Mouse (Mus musculus): ENCODE data around the gene Clec4b2.
A peak's percentile ranks its signal among the peaks of the same experiment; 100 is the strongest.
"Not testable (repeated sequence)": the region's sequence is repeated elsewhere in the genome, so short reads cannot be mapped to it uniquely, and the experiment has no call there.

Clec4b2 gene

DNA sequence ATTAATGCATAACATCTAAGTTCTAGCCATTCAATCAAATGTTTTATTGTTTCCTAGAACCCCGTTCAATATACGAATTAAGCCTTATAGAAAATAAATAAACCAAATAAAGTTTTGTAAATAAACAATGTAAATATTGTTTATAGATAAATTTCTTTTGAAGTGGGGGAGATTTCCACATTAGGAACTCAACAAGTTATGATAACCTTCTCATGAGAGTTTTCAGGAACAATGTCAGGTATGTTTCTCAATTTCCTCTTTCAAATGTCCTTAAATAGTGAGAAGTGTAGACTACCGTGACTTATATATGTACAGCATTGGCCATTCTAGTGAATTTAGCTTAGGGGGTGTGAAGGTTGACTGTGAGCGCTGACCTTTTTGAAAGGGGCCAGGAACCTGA is at the start of gene Clec4b2:
Gene Clec4b2 (plus strand): TSS at position 301 of the 400 bp plus-strand sequence.
- DNase-seq (ENCODE audit: low read depth, low spot score): no peak

DNA sequence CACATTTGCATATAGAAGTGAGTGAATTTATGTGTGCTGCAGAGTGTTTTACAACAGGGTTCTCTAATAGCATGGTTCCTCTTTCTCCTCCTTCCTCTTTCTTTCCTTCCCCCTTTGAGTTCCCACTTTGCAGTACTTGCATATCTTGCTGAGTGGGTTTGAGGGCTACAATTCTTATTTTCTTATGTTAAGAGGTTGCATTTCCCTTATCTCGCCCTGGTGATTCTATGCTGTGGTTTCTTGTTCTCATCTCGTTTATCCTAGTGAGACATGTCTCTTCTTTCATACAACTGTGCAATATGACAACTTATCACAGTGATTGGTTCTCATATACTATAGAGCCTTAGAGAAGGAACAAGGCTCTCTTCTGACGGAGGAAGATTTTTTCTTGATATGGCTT is 49.5 kb upstream of the Clec4b2 start:
- no peak for DNase-seq (ENCODE audit: low read depth, low spot score)

DNA sequence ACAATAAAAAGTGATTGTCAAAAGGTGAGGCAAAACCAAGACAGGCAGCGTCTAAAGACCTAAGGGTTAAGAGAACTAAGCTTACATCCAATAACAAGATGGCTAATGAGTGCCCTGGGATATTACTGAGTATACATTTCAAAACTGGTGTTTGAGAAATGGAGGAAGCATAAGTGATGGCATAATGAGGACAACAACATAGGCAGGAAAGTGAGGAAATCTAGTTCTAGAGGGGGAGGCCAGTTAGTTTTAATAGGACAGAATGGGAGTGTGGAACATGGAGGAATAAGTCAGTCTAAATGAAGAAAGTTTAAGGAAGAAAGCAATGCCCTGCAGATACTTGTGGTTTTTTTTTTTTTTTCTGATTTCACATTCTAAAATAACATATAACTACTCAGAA is 45.5 kb upstream of the Clec4b2 start:
- DNase-seq (ENCODE audit: low read depth, low spot score): no peak

DNA sequence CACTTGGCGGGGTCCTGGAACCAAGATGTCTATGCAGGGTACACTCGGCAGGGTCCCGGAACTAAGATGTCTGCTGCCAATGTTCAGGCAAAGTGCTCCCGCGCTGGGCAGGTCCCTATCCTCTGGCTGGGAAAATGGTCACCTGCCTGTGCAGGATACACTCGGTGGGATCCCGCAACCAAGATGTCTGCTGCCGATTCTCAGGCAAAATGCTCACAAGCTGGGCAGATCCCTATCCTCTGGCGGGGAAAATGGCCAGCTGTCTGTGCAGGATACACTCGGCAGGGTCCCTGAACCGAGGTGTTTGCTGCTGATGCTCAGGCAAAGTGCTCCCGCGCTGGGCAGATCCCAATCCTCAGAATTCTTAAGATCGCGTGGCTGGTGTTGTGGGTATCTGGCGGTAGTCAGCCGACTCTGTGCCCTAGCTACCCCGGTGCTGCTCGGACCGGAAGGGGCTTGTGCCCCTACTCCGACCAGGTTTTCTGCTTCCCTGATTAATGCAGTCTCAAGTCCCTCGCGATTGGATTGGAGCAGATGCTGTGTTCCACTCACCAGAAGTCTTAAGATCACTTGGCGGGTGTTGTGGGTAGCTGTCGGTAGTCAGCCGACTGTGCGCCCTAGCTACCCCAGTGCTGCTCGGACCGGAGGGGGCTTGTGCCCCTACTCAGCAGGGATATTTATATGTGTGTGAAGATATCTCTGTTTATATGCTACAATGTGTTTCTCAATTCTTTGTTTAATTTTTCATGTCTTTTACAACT is 34.7 kb upstream of the Clec4b2 start:
- DNase-seq (ENCODE audit: low read depth, low spot score): not testable (repeated sequence)

DNA sequence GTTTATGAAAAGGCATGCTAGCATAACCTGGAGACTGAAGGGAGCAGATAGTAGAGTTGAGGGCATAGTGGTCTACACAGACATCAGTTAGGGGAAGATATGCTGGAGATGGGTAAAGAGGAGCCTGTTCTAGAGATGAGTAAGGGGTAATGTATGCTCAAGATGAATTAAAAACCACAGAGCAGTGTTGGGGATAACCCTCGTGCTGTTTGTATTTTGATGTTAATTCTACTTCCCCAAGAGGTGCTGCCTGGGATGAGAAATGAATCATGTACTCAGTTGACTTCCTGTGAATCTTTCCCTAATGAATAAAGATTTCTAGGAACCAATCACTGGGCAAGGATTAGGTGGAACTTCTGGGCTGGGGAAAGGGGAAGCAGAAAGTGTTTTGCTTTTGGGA is 2.6 kb upstream of the Clec4b2 start:
- DNase-seq (ENCODE audit: low read depth, low spot score): no peak

DNA sequence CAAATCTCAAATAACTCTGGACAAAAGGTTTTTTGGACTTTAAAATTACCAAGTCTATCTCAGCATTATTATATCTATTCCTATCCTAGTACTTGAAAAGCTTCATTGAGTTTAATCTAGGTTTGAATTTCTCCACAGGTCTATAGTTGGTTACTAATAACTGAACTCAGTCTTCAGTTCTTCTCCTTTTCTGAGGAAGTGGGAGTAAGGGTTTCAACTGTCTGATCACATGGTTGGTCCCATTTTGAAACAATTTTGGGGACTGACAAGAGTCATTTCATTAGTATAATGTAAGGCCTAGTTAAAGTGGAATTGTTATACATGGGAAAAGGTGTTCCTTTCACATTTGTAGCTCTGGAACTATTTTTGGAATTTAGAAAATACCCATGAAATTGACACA is 1.7 kb upstream of the Clec4b2 start:
- DNase-seq (ENCODE audit: low read depth, low spot score): no peak

DNA sequence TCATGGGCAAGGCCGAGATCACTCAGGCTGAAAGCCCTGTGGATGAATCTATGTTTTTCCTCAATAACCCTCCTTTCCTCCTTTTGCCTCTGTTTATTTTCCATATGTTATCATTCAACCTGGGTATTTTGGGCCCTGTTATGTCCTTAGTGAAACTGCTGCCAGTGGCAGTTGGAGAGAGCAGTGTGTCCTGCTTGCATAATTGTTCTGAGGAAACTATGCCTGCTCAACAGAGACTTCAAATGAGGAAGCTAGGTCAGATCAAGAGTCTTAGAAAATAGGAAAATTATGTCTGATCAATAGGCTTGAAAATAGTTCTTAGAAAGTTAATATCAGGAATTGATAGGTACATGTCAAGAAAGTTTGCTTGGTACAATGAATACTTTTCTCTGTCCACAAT is 2.9 kb downstream of the Clec4b2 start:
- no peak for DNase-seq (ENCODE audit: low read depth, low spot score)

DNA sequence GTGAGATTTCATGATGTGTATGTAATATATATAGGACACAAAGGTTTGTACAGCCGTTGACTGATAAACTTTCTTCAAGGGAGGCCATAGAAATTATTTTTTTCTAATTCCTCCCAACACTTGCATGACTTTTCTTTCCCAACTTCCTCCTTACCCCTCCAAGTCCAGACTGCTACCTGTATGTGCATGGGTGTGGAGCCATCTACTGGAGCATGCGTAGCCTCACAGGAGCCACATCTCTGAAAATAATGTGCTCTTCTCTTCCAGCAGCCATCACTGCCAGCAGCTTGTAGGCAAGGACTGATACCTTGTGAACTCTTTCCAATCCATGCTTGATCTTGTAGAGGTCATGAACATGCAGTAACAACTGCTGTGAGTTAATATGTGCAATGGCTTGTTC is 12.2 kb downstream of the Clec4b2 start:
- not testable (repeated sequence) for DNase-seq (ENCODE audit: low read depth, low spot score)

DNA sequence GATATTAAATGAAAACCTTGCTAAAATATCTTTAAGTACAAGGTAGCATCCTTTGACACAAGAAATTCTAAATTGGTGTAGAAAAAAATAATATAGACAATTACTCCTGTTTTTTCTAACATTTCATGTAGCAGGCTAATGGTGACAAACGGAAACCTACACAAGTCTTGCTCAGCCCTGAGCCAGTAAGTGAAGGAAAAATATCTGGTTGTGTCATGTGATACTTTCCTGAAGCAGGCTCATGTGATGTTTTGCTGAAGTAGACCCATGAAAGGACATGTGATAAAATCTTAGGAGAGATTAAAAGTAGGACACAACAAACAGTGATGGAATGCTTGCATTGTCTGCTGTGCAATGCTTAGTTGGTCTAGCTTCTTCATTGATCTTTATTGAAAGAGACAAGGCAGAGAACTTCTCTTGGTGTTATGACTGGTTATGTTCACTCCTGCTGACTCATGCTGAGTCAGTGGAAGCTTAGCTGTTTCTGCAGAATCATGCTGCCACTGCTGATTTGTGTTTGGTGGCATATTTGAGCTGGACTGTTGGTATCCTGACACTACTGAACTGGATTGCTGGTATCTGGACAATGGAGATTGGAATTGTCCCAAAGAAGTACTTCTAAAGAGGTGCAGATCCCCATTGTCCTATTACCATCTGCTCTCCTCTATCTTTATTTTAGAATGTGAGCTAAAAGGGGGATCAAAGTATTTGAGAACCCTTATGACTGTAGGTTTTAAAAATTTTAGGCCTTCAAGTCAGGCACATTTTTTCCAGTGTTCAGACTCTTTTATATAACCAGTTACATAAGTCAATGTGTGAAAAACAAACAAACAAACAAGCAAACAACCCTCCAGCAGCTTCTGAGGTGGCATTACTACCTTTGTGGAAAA is 34.7 kb downstream of the Clec4b2 start:
- peak; percentile 95 for DNase-seq (ENCODE audit: low read depth, low spot score)

DNA sequence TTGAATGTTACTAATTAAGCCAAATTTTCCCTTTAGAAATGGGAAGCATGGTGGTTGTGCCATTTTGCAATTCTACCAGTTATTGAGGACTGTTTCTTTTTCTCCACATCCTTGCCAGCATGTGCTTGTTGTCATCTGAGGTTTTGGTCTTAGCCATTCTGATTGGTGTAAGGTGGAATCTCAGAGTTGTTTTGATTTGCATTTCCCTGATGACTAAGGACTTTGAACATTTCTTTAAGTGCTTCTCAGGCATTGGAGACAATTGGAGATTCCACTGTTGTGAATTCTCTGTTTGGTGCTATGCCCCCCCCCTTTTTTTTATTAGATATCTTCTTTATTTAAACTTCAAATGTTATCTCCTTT is 35.4 kb downstream of the Clec4b2 start:
- DNase-seq (ENCODE audit: low read depth, low spot score): peak; percentile 20

DNA sequence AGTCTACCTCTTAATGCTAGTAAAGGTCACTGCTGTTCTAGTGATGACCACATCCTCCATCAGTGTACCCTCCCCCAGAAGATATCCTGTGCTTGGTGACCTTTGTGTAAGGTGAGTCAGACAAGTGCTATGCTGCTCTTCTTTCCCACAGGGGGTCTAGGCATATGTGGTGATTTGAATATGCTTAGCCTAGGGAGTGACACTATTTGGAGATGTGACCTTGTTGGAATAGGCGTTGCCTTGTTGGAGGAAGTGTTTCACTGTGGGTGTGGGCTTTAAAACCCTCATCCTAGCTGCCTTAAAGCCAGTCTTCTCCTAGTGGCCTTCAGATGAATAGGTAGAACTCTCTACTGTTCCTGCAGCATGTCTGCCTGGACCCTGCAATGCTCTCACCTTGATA is 39.0 kb downstream of the Clec4b2 start:
- DNase-seq (ENCODE audit: low read depth, low spot score): no peak

DNA sequence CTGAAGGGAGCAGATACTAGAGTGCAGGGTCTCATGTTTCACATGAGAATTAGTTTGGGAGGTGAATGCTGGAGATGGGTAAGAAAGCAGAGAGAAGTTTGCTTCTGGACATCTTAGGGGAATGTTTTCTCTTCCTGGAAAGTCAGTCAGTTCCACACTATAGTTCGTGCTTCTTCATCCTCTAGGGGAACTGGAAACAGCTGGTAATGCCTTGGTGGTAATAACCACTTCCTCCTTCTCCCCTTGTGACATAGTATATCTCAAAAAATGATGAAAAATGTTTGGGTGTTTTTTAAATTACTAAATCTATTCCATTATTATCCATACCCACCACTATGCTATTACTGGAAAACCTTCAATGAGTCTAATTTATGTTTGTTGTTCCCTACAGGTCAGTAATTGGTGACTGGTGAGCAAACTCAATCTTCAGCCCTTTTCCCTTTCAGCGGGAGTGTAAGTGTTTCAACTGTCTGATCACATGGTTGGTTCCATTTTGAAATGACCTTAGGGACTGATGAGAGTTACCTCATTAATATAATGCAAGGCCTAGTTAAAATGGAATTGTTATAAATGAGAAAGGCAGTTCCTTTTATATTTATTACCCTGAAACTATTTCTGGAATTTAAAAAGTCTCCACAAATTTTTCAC is 55.0 kb downstream of the Clec4b2 start:
- no peak for DNase-seq (ENCODE audit: low read depth, low spot score)

DNA sequence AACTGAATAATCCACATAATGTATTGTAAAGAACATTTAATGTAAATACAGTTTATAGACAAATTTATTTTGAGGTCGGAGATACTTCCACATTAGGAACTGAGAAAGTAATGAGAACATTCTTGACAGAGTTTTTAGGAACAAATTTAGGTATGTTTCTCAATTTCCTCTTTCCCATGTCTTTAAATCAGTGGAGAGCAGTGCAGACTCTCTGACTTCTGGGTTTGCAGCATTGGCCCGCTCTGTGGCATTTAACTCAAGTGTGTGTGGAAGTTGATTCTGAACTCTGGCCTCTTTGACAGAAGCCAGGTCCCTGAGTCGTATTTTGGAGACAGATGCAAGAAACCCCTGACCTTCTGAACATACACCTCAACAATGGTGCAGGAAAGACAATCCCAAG is 57.0 kb downstream of the Clec4b2 start, which contains the start of gene Clec4n:
Gene Clec4n (plus strand): TSS at position 200 of the 400 bp plus-strand sequence.
- DNase-seq (ENCODE audit: low read depth, low spot score): no peak

DNA sequence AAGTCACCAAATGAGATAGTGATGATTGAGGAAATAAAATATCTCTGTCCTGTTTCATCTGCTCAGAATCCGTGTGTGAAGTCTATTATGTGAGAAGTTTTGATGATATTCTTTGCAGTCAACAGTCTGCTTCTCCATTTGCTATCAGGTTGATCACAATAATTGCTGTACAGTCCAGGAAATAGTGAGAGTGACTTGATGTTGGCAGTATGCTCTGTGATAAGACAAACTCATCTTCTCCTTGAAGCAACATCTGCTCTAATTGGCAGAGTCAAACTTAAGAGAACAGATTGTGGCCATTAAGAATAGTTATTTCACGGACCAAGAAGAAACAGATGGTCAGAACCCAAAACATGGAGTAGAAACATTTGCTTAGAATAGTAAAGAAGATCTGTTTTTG is 58.5 kb downstream of the Clec4b2 start:
- no peak for DNase-seq (ENCODE audit: low read depth, low spot score)

DNA sequence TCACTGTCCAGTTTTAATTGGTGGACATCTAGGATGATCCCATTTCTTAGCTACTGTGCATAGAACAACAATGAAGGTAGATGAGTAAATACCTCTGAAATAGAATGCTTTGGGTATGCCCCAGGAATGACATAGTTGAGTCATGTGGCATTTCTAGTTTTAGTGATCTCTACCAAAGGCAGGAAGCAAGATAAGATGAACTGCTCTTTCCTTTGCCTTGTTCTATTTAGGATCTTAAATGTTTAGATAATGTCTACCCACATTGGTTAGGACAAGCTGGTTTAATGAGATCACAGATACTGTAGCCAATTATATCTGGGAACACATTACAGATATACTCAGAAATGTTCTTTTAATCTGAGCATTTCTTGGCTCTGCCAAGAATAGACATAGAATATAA is 64.9 kb downstream of the Clec4b2 start:
- no peak for DNase-seq (ENCODE audit: low read depth, low spot score)

DNA sequence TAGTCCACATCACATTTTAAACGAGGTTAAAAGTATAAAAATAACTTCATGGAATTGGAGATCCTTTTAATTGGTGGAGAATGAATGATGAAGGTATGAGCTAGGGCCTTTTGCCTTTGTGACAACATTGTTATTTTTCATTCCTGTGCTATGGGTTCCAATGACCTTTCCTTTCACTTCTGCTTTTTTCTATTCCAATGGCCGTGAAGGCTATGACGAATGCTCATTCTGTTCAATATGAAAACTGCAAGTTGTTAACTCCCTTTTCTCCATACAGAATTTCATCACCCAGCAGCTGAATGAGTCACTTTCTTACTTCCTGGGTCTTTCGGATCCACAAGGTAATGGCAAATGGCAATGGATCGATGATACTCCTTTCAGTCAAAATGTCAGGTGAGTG is 71.5 kb downstream of the Clec4b2 start:
- no peak for DNase-seq (ENCODE audit: low read depth, low spot score)

DNA sequence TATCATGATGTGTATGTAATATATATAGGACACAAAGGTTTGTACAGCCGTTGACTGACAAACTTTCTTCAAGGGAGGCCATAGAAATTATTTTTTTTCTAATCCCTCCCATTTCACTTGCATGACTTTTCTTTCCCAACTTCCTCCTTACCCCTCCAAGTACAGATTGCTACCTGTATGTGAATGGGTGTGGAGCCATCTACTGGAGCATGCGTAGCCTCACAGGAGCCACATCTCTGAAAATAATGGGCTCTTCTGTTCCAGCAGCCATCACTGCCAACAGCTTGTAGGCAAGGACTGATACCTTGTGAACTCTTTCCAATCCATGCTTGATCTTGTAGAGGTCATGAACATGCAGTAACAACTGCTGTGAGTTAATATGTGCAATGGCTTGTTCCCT is 76.2 kb downstream of the Clec4b2 start:
- not testable (repeated sequence) for DNase-seq (ENCODE audit: low read depth, low spot score)

DNA sequence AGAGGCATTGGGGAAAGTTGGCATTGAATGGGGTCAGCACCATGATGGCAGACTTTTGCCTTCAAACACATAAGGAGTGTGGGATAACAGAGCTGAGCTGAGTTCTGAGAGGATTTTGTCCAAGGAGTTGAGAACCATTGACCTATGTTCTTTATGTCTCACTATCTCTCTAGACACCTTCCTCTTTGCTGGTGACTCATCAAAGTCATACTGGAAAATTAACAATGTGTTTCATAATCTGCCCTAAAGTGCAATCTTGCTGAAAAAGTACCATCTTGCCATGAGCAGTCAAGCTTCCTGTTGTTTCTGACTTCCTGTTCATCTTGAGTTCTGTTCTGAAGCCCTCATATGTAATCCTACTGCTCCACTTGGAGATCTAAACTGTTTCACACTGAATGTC is 80.0 kb downstream of the Clec4b2 start:
- DNase-seq (ENCODE audit: low read depth, low spot score): no peak

Measured in c-Kit-negative CD71-positive TER-119-positive erythroid progenitor cells, embryonic 14.5 days (primary cell).